Mouse (Mus musculus): ENCODE measurements at regions not wholly inside any gene's neighbourhood (a gene's known extent, or its start where the extent isn't known, plus 50 kb on each side); places are given as distances from the start of the nearest gene placed in this dataset.

- Histone ChIP-seq H3K4me1 (peaks cover 12% of the 10 kb centered on the region), H3K9me3 (no peaks in the 10 kb centered on the region), H3K27me3 (peaks cover 12% of the 10 kb centered on the region; the same call in 1 of the 2 replicates), H3K4me2 (no peak overlapping the region), H3K4me3 (no peak overlapping the region), H3K36me3 (no peaks in the 10 kb centered on the region), H3K9ac (no peak overlapping the region), H3K27ac (no peak overlapping the region)
- WGBS, result 87% methylated on average over 4 of the region's 4 CpGs
- no peak for ATAC-seq (ENCODE audit: insufficient number of reproducible peaks, insufficient read depth, low FRiP score, low TSS enrichment, low read depth)
These were observed 303.9 kb upstream of the 4930535I16Rik start for GRCm38 (mm10) chr4:124221736-124222135.

GRCm38 (mm10) chr4:124217206-124217605 is 299.4 kb upstream of the 4930535I16Rik start:
- Histone ChIP-seq H3K4me1 (peaks cover 12% of the 10 kb centered on the region), H3K27ac (no peak overlapping the region), H3K4me2 (no peak overlapping the region), H3K4me3 (no peak overlapping the region), H3K27me3 (peaks cover 9% of the 10 kb centered on the region; the same call in 1 of the 2 replicates), H3K9ac (no peak overlapping the region), H3K36me3 (no peaks in the 10 kb centered on the region), H3K9me3 (no peaks in the 10 kb centered on the region)
- WGBS, result 25% methylated on average over 10 of the region's 10 CpGs
- ATAC-seq (ENCODE audit: insufficient number of reproducible peaks, insufficient read depth, low FRiP score, low TSS enrichment, low read depth), result no peak

- WGBS, result 49% methylated on average over 5 of the region's 5 CpGs
- no peak overlapping the region for H3K27ac ChIP-seq
- no peak overlapping the region for H3K4me3 ChIP-seq
- no peaks in the 10 kb centered on the region for H3K36me3 ChIP-seq
- H3K4me1 ChIP-seq, result peaks cover 12% of the 10 kb centered on the region
- no peak for ATAC-seq (ENCODE audit: insufficient number of reproducible peaks, insufficient read depth, low FRiP score, low TSS enrichment, low read depth)
- H3K9ac ChIP-seq, result no peak overlapping the region
- H3K9me3 ChIP-seq, result no peaks in the 10 kb centered on the region
- no peak overlapping the region for H3K4me2 ChIP-seq
- H3K27me3 ChIP-seq, result peaks cover 9% of the 10 kb centered on the region; the same call in 1 of the 2 replicates
These were observed 298.5 kb upstream of the 4930535I16Rik start for GRCm38 (mm10) chr4:124216351-124216750.

GRCm38 (mm10) chr4:124215077-124215476 is 297.3 kb upstream of the 4930535I16Rik start:
- H3K4me3 ChIP-seq, result no peak overlapping the region
- H3K27me3 ChIP-seq, result peaks cover 8% of the 10 kb centered on the region; the same call in 1 of the 2 replicates
- H3K4me1 ChIP-seq, result peaks cover 12% of the 10 kb centered on the region
- WGBS, result 90% methylated on average over 7 of the region's 7 CpGs
- H3K9ac ChIP-seq, result no peak overlapping the region
- no peak overlapping the region for H3K27ac ChIP-seq
- ATAC-seq (ENCODE audit: insufficient number of reproducible peaks, insufficient read depth, low FRiP score, low TSS enrichment, low read depth), result no peak
- H3K9me3 ChIP-seq, result no peaks in the 10 kb centered on the region
- H3K4me2 ChIP-seq, result no peak overlapping the region
- no peaks in the 10 kb centered on the region for H3K36me3 ChIP-seq

GRCm38 (mm10) chr4:124210103-124210502 is 292.3 kb upstream of the 4930535I16Rik start:
- no peak overlapping the region for H3K4me2 ChIP-seq
- ATAC-seq (ENCODE audit: insufficient number of reproducible peaks, insufficient read depth, low FRiP score, low TSS enrichment, low read depth), result no peak
- WGBS, result 63% methylated on average over 9 of the region's 9 CpGs

GRCm38 (mm10) chr4:124206480-124206879 is 288.7 kb upstream of the 4930535I16Rik start:
- H3K9ac ChIP-seq, result no peak overlapping the region
- no peak overlapping the region for H3K4me2 ChIP-seq
- ATAC-seq (ENCODE audit: insufficient number of reproducible peaks, insufficient read depth, low FRiP score, low TSS enrichment, low read depth), result no peak
- no peak overlapping the region for H3K27ac ChIP-seq
- no peaks in the 10 kb centered on the region for H3K9me3 ChIP-seq
- WGBS, result 87% methylated on average over 16 of the region's 16 CpGs
- H3K27me3 ChIP-seq, result peaks cover 7% of the 10 kb centered on the region
- no peaks in the 10 kb centered on the region for H3K4me1 ChIP-seq
- no peak overlapping the region for H3K4me3 ChIP-seq
- H3K36me3 ChIP-seq, result no peaks in the 10 kb centered on the region

More at GRCm38 (mm10) chr4:124210103-124210502, 292.3 kb upstream of the 4930535I16Rik start:
- H3K9ac ChIP-seq, result no peak overlapping the region
- no peaks in the 10 kb centered on the region for H3K36me3 ChIP-seq
- no peaks in the 10 kb centered on the region for H3K9me3 ChIP-seq
- no peak overlapping the region for H3K4me3 ChIP-seq
- peaks cover 4% of the 10 kb centered on the region; the same call in 1 of the 2 replicates for H3K27me3 ChIP-seq
- H3K4me1 ChIP-seq, result no peaks in the 10 kb centered on the region
- H3K27ac ChIP-seq, result no peak overlapping the region

GRCm38 (mm10) chr4:124203736-124204135 is 285.9 kb upstream of the 4930535I16Rik start:
- Histone ChIP-seq H3K27ac (no peak overlapping the region), H3K27me3 (peaks cover 32% of the 10 kb centered on the region), H3K4me1 (peaks cover 9% of the 10 kb centered on the region), H3K4me2 (no peak overlapping the region), H3K9me3 (no peaks in the 10 kb centered on the region), H3K9ac (no peak overlapping the region), H3K4me3 (no peak overlapping the region), H3K36me3 (no peaks in the 10 kb centered on the region)
- ATAC-seq (ENCODE audit: insufficient number of reproducible peaks, insufficient read depth, low FRiP score, low TSS enrichment, low read depth), result no peak
- 72% methylated on average over 2 of the region's 2 CpGs for WGBS

- Histone ChIP-seq H3K9ac (peak overlapping the region; percentile 40; the same call in 1 of the 2 replicates), H3K36me3 (no peaks in the 10 kb centered on the region), H3K9me3 (no peaks in the 10 kb centered on the region), H3K4me3 (no peak overlapping the region), H3K4me1 (peaks cover 9% of the 10 kb centered on the region), H3K4me2 (no peak overlapping the region), H3K27ac (no peak overlapping the region), H3K27me3 (peaks cover 64% of the 10 kb centered on the region)
- WGBS, result 17% methylated on average over 14 of the region's 14 CpGs
- no peak for ATAC-seq (ENCODE audit: insufficient number of reproducible peaks, insufficient read depth, low FRiP score, low TSS enrichment, low read depth)
These were observed 282.3 kb upstream of the 4930535I16Rik start for GRCm38 (mm10) chr4:124199884-124200844.

- Histone ChIP-seq H3K9ac (no peak overlapping the region), H3K9me3 (no peaks in the 10 kb centered on the region), H3K27me3 (peaks cover 73% of the 10 kb centered on the region), H3K4me2 (no peak overlapping the region), H3K4me3 (no peak overlapping the region), H3K36me3 (no peaks in the 10 kb centered on the region), H3K4me1 (peaks cover 9% of the 10 kb centered on the region), H3K27ac (no peak overlapping the region)
- 56% methylated on average over 15 of the region's 15 CpGs for WGBS
- ATAC-seq (ENCODE audit: insufficient number of reproducible peaks, insufficient read depth, low FRiP score, low TSS enrichment, low read depth), result no peak
These were observed 281.0 kb upstream of the 4930535I16Rik start for GRCm38 (mm10) chr4:124198832-124199231.

GRCm38 (mm10) chr4:124196711-124197110 is 278.9 kb upstream of the 4930535I16Rik start:
- 33% methylated on average over 12 of the region's 12 CpGs for WGBS
- H3K4me3 ChIP-seq, result no peak overlapping the region

GRCm38 (mm10) chr4:124193059-124193721 is 275.4 kb upstream of the 4930535I16Rik start:
- no peaks in the 10 kb centered on the region for H3K9me3 ChIP-seq
- 25% methylated on average over 15 of the region's 15 CpGs for WGBS
- H3K9ac ChIP-seq, result no peak overlapping the region
- peaks cover 20% of the 10 kb centered on the region for H3K4me1 ChIP-seq
- ATAC-seq (ENCODE audit: insufficient number of reproducible peaks, insufficient read depth, low FRiP score, low TSS enrichment, low read depth), result no peak
- H3K4me3 ChIP-seq, result no peak overlapping the region
- no peaks in the 10 kb centered on the region for H3K36me3 ChIP-seq
- H3K27ac ChIP-seq, result no peak overlapping the region
- peaks cover 66% of the 10 kb centered on the region for H3K27me3 ChIP-seq
- peak overlapping the region; percentile 17 for H3K4me2 ChIP-seq

More at GRCm38 (mm10) chr4:124196711-124197110, 278.9 kb upstream of the 4930535I16Rik start:
- peaks cover 78% of the 10 kb centered on the region for H3K27me3 ChIP-seq
- no peak overlapping the region for H3K27ac ChIP-seq
- peaks cover 20% of the 10 kb centered on the region for H3K4me1 ChIP-seq
- no peak overlapping the region for H3K9ac ChIP-seq
- no peaks in the 10 kb centered on the region for H3K36me3 ChIP-seq
- no peaks in the 10 kb centered on the region for H3K9me3 ChIP-seq
- ATAC-seq (ENCODE audit: insufficient number of reproducible peaks, insufficient read depth, low FRiP score, low TSS enrichment, low read depth), result no peak
- no peak overlapping the region for H3K4me2 ChIP-seq

Data from embryonic facial prominence, embryonic 13.5 days (tissue).